Mouse (Mus musculus): ENCODE results near the gene Fstl5. TPM values are rescaled to one million over a fixed set of nuclear protein-coding genes. Genes with fewer than 3 reads are reported as not detected.

Fstl5 gene
- polyA plus RNA-seq, 1 experiment from 2014 or later: 7.3 TPM

- no peak for ATAC-seq (replicated peaks; ENCODE audit: low FRiP score, low TSS enrichment, low read depth)
- no peak overlapping the region for H3K4me3 ChIP-seq (ENCODE audit: low read depth, low read length)
- H3K9ac ChIP-seq (ENCODE audit: low read length): no peak overlapping the region
- H3K27ac ChIP-seq (ENCODE audit: low read depth): no peak overlapping the region
- 91% methylated on average over 1 of the region's 1 CpGs for WGBS
- no peaks in the 10 kb centered on the region for H3K4me1 ChIP-seq (replicated peaks; ENCODE audit: control insufficient read depth, insufficient read depth, low read length)
- DNase-seq (ENCODE audit: low spot score): no peak
- H3K4me2 ChIP-seq (ENCODE audit: low read length): no peak overlapping the region
- no peaks in the 10 kb centered on the region for H3K27me3 ChIP-seq (replicated peaks; ENCODE audit: control insufficient read depth, insufficient read depth, low read length)
- H3K36me3 ChIP-seq (ENCODE audit: control insufficient read depth, insufficient read depth, low read length): no peaks in the 10 kb centered on the region
- no peaks in the 10 kb centered on the region for H3K9me3 ChIP-seq (ENCODE audit: control insufficient read depth, low read length)
These were observed 177.3 kb downstream of the Fstl5 start for GRCm38 (mm10) chr3:76251385-76251784.

DNA sequence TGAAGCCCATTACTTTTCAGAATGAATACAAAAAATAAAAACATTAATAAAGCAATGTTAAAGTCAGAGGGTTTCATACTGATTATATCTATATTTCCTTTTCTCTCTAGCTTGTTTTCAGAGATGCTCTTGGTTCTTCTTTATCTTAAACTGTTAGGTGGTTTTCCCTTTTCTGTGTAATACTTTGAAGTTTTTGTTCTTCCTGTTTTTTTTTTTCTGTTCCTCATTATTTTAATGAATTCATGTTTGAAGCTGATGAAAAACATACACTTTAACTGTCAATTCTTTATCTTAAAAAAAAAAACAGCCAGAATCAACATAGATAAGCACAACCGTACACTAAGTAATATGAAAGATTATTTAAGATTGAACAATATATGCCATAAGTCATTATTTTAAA is 218.9 kb downstream of the Fstl5 start:
- Histone ChIP-seq H3K36me3 (ENCODE audit: control insufficient read depth, insufficient read depth, low read length) (no peaks in the 10 kb centered on the region), H3K27me3 (replicated peaks; ENCODE audit: control insufficient read depth, insufficient read depth, low read length) (no peaks in the 10 kb centered on the region), H3K4me3 (ENCODE audit: low read depth, low read length) (no peak overlapping the region), H3K9me3 (ENCODE audit: control insufficient read depth, low read length) (no peaks in the 10 kb centered on the region), H3K4me1 (replicated peaks; ENCODE audit: control insufficient read depth, insufficient read depth, low read length) (no peaks in the 10 kb centered on the region), H3K4me2 (ENCODE audit: low read length) (no peak overlapping the region), H3K9ac (ENCODE audit: low read length) (no peak overlapping the region), H3K27ac (ENCODE audit: low read depth) (no peak overlapping the region)
- no peak for ATAC-seq (replicated peaks; ENCODE audit: low FRiP score, low TSS enrichment, low read depth)
- 79% methylated on average over 1 of the region's 1 CpGs for WGBS
- DNase-seq (ENCODE audit: low spot score): no peak

DNA sequence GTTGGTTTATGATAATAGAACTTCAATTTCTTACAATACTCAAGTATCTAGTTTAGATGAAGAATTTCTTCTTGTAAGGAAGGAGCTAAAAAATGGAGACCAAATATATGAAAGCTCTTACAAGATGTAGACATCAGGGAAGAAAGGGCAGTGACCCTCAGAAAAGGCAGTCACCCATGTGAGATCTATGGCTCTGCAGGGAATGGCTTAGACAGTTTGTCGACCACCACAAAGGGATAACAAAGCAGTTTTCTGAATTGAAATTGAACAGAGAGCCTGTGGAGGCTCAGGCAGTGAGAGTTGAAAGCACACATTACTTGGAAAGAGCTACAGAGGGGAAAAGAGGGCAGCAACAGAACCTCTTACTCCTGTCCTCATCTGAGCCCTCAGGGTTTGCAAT is 220.3 kb downstream of the Fstl5 start:
- ATAC-seq (replicated peaks; ENCODE audit: low FRiP score, low TSS enrichment, low read depth) (no peak), DNase-seq (ENCODE audit: low spot score) (no peak)
- H3K9me3 ChIP-seq (ENCODE audit: control insufficient read depth, low read length): no peaks in the 10 kb centered on the region
- 13% methylated on average over 1 of the region's 1 CpGs for WGBS
- no peak overlapping the region for H3K4me3 ChIP-seq (ENCODE audit: low read depth, low read length)
- no peaks in the 10 kb centered on the region for H3K36me3 ChIP-seq (ENCODE audit: control insufficient read depth, insufficient read depth, low read length)
- no peak overlapping the region for H3K9ac ChIP-seq (ENCODE audit: low read length)
- no peak overlapping the region for H3K4me2 ChIP-seq (ENCODE audit: low read length)
- H3K4me1 ChIP-seq (replicated peaks; ENCODE audit: control insufficient read depth, insufficient read depth, low read length): no peaks in the 10 kb centered on the region
- H3K27ac ChIP-seq (ENCODE audit: low read depth): no peak overlapping the region
- no peaks in the 10 kb centered on the region for H3K27me3 ChIP-seq (replicated peaks; ENCODE audit: control insufficient read depth, insufficient read depth, low read length)

DNA sequence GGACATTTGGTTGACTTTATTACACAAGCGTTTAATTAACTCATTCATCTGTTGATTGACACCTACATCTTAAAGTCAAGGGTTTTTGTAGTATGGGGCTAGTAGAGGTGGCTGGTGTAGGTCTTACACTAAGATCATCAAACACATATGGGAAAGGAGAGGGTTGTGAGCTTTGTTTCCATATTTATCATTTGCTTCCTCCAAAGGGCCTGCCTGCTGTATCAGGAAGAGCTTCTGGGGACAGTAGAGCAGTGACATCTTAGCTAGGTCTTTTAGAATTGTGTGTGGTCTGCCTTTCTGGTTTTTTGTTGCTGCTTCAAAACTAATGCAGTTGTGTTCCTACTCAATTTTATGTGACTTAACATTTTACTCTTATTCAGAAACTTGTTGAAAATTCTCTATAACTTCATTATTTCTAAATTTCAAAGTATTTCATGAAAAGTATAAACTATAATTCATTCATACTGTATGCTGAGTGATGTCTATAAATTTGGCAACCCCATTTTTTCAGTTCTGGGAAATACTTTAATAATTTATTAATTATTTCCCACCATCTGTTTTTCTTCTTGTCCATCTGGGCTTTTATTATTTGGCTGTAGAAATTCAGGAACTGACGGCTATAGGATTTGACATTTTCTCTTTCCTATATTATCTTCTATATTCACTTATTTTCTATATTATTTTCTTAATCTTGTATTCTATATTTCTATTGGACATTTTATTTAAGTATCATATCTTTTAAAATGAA is 227.1 kb downstream of the Fstl5 start:
- WGBS: 87% methylated on average over 2 of the region's 2 CpGs
- H3K4me2 ChIP-seq (ENCODE audit: low read length): no peak overlapping the region
- H3K9ac ChIP-seq (ENCODE audit: low read length): no peak overlapping the region
- no peaks in the 10 kb centered on the region for H3K27me3 ChIP-seq (replicated peaks; ENCODE audit: control insufficient read depth, insufficient read depth, low read length)
- no peaks in the 10 kb centered on the region for H3K36me3 ChIP-seq (ENCODE audit: control insufficient read depth, insufficient read depth, low read length)
- H3K4me1 ChIP-seq (replicated peaks; ENCODE audit: control insufficient read depth, insufficient read depth, low read length): no peaks in the 10 kb centered on the region
- ATAC-seq (replicated peaks; ENCODE audit: low FRiP score, low TSS enrichment, low read depth) (no peak), DNase-seq (ENCODE audit: low spot score) (no peak)
- no peak overlapping the region for H3K4me3 ChIP-seq (ENCODE audit: low read depth, low read length)
- H3K9me3 ChIP-seq (ENCODE audit: control insufficient read depth, low read length): no peaks in the 10 kb centered on the region
- H3K27ac ChIP-seq (ENCODE audit: low read depth): no peak overlapping the region

GRCm38 (mm10) chr3:76316991-76317390 is 242.9 kb downstream of the Fstl5 start:
- H3K9ac ChIP-seq (ENCODE audit: low read length): no peak overlapping the region
- ATAC-seq (replicated peaks; ENCODE audit: low FRiP score, low TSS enrichment, low read depth): no peak
- 88% methylated on average over 3 of the region's 3 CpGs for WGBS

GRCm38 (mm10) chr3:76319531-76319930 is 245.5 kb downstream of the Fstl5 start:
- H3K27ac ChIP-seq (ENCODE audit: low read depth): no peak overlapping the region
- no peak overlapping the region for H3K4me3 ChIP-seq (ENCODE audit: low read depth, low read length)
- 89% methylated on average over 4 of the region's 4 CpGs for WGBS
- H3K9me3 ChIP-seq (ENCODE audit: control insufficient read depth, low read length): no peaks in the 10 kb centered on the region
- ATAC-seq (replicated peaks; ENCODE audit: low FRiP score, low TSS enrichment, low read depth) (no peak), DNase-seq (ENCODE audit: low spot score) (no peak)
- no peak overlapping the region for H3K9ac ChIP-seq (ENCODE audit: low read length)
- H3K36me3 ChIP-seq (ENCODE audit: control insufficient read depth, insufficient read depth, low read length): no peaks in the 10 kb centered on the region
- H3K4me2 ChIP-seq (ENCODE audit: low read length): no peak overlapping the region
- no peaks in the 10 kb centered on the region for H3K27me3 ChIP-seq (replicated peaks; ENCODE audit: control insufficient read depth, insufficient read depth, low read length)
- H3K4me1 ChIP-seq (replicated peaks; ENCODE audit: control insufficient read depth, insufficient read depth, low read length): no peaks in the 10 kb centered on the region

More at GRCm38 (mm10) chr3:76316991-76317390, 242.9 kb downstream of the Fstl5 start:
- Histone ChIP-seq H3K4me3 (ENCODE audit: low read depth, low read length) (no peak overlapping the region), H3K4me1 (replicated peaks; ENCODE audit: control insufficient read depth, insufficient read depth, low read length) (no peaks in the 10 kb centered on the region), H3K4me2 (ENCODE audit: low read length) (no peak overlapping the region), H3K27me3 (replicated peaks; ENCODE audit: control insufficient read depth, insufficient read depth, low read length) (no peaks in the 10 kb centered on the region), H3K36me3 (ENCODE audit: control insufficient read depth, insufficient read depth, low read length) (no peaks in the 10 kb centered on the region), H3K27ac (ENCODE audit: low read depth) (no peak overlapping the region), H3K9me3 (ENCODE audit: control insufficient read depth, low read length) (no peaks in the 10 kb centered on the region)
- DNase-seq (ENCODE audit: low spot score): no peak

DNA sequence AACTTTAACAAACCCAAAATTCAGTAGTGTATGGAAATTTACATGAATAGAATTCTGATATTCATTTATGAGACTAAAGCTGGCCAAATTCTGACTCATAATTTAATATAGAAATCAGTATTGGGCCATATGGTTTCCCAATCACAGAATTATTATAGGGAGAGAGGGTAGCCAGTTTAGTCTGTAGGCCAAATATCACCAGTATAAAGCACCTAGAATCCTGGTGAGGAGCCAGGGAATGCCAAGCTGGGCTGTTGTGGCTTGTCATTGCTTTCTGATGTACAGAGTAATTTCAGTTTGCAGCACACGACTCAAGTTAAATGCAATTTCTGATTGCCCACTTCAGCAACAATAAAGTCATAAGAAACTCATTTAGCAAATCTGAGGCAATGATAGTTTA is 248.4 kb downstream of the Fstl5 start:
- Histone ChIP-seq H3K4me2 (ENCODE audit: low read length) (no peak overlapping the region), H3K36me3 (ENCODE audit: control insufficient read depth, insufficient read depth, low read length) (no peaks in the 10 kb centered on the region), H3K27me3 (replicated peaks; ENCODE audit: control insufficient read depth, insufficient read depth, low read length) (no peaks in the 10 kb centered on the region), H3K9me3 (ENCODE audit: control insufficient read depth, low read length) (no peaks in the 10 kb centered on the region), H3K9ac (ENCODE audit: low read length) (no peak overlapping the region), H3K27ac (ENCODE audit: low read depth) (no peak overlapping the region), H3K4me3 (ENCODE audit: low read depth, low read length) (no peak overlapping the region), H3K4me1 (replicated peaks; ENCODE audit: control insufficient read depth, insufficient read depth, low read length) (no peaks in the 10 kb centered on the region)
- 87% methylated on average over 1 of the region's 1 CpGs for WGBS
- DNase-seq (ENCODE audit: low spot score) (no peak), ATAC-seq (replicated peaks; ENCODE audit: low FRiP score, low TSS enrichment, low read depth) (no peak)

DNA sequence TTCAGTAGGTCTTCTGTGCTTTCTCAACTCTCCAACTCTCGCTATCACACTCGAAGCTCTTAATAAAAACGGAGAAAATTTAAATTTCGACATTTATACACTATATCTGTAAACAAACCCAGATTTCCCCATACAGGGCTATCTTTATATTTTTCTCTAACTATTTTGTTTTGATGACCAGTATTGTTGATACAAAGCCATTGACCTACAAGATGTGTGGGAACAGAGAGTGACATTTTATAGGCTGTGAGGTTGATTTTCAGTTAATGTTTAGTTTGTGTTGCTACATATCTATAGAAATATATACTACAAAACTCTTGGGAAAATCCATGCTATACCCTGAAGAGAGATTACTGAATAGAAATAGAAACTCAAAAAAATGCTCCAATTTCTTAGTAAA is 262.9 kb downstream of the Fstl5 start:
- DNase-seq (ENCODE audit: low spot score) (no peak), ATAC-seq (replicated peaks; ENCODE audit: low FRiP score, low TSS enrichment, low read depth) (no peak)
- no peak overlapping the region for H3K4me2 ChIP-seq (ENCODE audit: low read length)
- H3K9ac ChIP-seq (ENCODE audit: low read length): no peak overlapping the region
- 80% methylated on average over 4 of the region's 4 CpGs for WGBS
- H3K9me3 ChIP-seq (ENCODE audit: control insufficient read depth, low read length): no peaks in the 10 kb centered on the region
- H3K36me3 ChIP-seq (ENCODE audit: control insufficient read depth, insufficient read depth, low read length): no peaks in the 10 kb centered on the region
- no peaks in the 10 kb centered on the region for H3K4me1 ChIP-seq (replicated peaks; ENCODE audit: control insufficient read depth, insufficient read depth, low read length)
- no peak overlapping the region for H3K27ac ChIP-seq (ENCODE audit: low read depth)
- no peaks in the 10 kb centered on the region for H3K27me3 ChIP-seq (replicated peaks; ENCODE audit: control insufficient read depth, insufficient read depth, low read length)
- no peak overlapping the region for H3K4me3 ChIP-seq (ENCODE audit: low read depth, low read length)

GRCm38 (mm10) chr3:76367000-76367399 is 292.9 kb downstream of the Fstl5 start:
- Histone ChIP-seq H3K4me1 (replicated peaks; ENCODE audit: control insufficient read depth, insufficient read depth, low read length) (no peaks in the 10 kb centered on the region), H3K4me3 (ENCODE audit: low read depth, low read length) (no peak overlapping the region), H3K27me3 (replicated peaks; ENCODE audit: control insufficient read depth, insufficient read depth, low read length) (no peaks in the 10 kb centered on the region), H3K9me3 (ENCODE audit: control insufficient read depth, low read length) (no peaks in the 10 kb centered on the region), H3K4me2 (ENCODE audit: low read length) (no peak overlapping the region), H3K27ac (ENCODE audit: low read depth) (no peak overlapping the region), H3K9ac (ENCODE audit: low read length) (no peak overlapping the region), H3K36me3 (ENCODE audit: control insufficient read depth, insufficient read depth, low read length) (no peaks in the 10 kb centered on the region)
- ATAC-seq (replicated peaks; ENCODE audit: low FRiP score, low TSS enrichment, low read depth): no peak
- no peak for DNase-seq (ENCODE audit: low spot score)

Measured in intestine, embryonic 14.5 days (tissue).